Mouse (Mus musculus) spleen, adult 18-20 months (tissue): ENCODE data around the gene Arhgef17.

Experiments used
- DNase-seq, 2 experiments: peaks; one replicate each; pipeline ENCODE4 v3.0.0; 2022; ENCODE audit warnings: mixed read lengths in 2 of 2

Arhgef17 gene

DNA sequence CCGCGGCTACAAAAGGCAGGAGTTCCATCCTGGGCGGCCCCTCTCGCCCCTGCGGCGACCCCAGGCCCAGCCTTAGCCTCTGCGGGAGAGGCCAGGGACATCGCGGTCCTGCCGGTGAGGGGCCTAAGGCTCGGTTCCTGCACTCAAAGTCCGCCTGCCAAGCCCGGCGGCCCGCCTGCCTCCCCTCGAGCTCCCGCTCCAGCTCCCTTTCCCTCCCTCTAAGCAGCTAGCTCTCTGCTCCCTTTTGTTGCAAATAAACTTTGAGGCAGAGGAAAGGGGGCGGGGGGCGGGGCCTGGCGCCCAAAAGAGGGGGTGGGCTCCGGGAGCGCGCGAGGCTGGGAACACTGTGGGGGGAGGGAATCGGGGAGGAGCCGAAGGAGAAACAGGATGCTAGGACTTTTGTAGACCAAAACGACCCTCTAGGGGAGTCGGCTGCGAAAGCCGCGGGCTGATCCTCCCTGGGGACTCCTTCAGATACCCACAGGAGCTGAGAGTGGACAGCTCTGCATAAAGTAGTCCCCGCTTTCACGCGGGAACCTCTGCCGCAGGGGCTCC, at the start of gene Arhgef17:
Arhgef17 (minus strand) TSS at position 182 of the 555 bp plus-strand sequence.
- DNase-seq, result peak in 1 of 2 experiments; percentile 16

DNA sequence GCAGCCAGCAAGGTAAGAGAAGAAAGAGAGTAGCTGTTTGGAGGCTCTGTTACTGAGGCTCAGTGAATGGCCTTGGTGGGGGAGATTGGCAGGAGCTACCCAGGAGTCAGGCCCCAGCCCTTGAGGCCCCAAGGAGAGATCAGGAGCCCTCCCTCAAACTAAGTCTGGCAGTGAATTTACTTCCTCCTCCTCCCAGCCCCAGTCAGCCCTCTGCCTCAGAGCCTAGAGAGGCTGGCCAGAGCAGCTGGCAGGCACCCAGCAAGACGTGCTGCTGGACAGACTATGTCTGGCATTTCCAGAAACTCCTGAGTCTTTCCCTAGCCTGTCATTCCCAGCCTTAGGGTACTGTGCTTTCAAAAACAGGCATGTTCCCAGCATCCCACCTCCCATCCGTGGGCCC, 47.3 kb upstream of the Arhgef17 start:
- DNase-seq, result no peak

DNA sequence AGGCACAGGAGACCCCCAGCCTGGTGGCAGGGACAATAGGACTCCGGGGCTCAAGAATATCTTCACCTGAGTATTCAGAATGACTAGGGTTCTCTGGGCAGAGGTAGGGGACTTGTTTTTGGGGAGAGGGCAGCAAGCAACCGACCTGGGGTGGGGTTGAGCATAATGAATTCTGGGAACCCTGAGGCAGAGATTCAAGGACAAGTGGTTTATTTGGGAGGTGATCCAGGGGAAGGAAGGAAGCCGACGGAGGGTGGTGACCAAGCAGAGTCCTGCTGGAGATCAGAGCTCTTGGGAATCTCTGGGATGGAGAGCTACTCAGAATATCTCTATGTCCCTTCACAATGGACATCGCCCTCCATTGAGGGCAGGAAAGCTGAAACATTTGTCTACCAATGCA, 46.3 kb upstream of the Arhgef17 start:
- DNase-seq, result no peak

DNA sequence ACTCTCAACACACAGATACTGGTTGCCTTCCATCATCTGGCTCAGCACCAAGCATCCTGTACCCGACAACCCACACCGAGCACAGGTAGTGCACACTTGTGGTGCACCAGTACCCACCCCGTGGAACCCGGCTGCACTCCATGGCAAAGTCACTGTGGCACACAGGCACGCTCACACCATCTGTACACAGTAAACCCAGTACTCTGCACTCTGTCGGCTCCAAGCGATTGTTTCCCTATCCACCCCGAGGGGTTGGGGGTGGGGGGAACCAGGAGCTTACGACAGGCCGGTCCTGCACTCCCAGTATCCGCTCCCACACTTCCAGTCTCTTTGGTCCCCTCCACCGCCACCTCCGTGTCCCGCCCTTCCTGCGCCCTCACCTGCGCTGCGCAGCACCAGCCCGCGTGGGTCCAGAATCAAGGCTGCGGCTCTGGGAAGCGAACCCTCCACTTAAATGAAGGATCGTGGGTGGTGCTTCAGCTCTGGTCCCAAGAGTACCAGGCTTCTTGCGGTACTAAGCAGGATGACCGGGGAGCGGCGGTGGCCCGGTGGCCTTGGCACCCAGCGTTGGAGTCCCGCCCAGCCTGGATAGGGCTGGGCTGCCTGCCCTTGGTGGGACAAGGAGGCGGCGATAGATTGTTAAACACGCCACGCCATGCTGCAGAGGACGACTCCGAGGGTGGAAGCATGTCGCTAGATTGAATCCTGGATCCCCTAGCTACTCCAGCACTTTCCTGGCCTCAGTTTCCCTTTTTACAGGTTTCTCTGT, 42.4 kb upstream of the Arhgef17 start, which contains the start of gene P2ry6:
P2ry6 (minus strand) TSS at position 515 of the 769 bp plus-strand sequence.
- DNase-seq, result no peak

DNA sequence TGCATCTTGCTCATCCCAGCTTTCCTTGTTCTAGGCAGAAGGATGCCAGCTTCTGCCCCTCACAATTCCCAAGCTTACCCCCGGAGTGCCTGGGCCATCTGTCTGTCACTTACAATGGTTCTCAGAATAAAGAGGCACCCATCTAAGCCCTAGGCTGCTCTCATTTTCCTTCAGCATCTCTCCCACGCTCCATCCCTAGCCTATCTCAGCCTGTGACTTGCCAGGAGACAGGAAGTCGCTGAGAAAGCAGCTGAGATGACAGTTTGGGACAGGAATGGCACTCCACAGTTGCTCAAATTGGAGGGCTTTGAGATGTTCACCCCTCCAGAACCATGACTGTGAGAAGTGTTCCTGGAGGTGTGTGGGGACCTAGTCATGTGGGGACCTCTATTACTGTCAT, 41.0 kb upstream of the Arhgef17 start:
- DNase-seq, result no peak

DNA sequence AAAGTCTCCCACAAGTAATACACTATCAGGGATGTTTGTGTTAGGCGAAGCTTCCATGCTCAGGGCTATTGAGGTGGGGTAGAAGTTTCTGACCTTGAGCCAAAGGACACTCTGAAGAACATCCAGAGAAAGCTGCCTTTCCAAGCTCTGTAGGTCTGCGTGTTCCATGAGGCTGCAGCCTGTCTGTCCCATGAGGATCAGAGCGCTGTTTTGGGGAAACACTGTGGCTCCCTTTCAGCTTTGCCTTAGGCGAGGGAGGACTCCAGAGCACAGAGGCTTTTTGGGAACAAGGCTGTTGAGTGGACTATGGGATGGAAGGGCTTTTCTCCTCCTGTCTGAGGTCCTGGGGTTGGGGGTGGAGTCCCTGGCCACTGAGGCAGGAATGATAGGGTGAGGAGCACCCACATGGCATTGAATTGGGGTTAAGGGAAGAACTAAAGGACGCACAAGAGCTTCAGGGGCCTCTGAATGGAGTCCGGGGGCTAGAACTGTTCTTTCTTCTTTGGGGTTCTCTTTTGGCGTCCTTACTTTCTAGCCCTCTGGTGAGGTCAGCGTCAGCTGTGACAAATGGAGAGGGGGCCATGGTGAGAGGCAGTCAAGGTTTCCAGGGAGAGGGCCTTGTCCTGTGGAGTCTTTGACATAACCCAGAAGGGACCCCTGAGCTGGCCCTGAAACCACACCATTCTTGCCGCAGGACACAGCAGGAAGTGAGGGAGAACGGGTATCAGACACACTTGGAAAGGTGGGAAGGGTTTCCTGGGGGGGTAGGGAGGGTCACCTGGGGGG, 37.2 kb upstream of the Arhgef17 start:
- no peak for DNase-seq

DNA sequence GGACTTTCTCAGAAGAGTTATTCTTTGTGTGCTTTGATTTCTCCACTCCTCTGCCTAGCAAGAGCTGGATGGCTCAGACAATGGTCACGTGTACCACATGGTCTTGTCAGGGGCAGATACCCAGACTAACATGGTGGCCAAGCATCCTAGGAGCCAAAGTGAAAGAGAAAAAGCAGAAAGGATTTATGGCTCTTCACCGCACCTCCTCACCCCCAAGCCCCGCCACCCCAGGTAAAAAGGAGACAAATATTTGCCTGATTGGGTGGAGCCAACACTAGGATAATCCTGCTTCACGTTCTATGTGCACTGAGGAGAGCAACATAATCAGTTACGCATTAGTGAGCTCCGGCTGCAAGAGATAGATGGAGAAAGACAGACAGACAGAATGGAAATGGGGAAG, 36.5 kb upstream of the Arhgef17 start:
- no peak for DNase-seq

DNA sequence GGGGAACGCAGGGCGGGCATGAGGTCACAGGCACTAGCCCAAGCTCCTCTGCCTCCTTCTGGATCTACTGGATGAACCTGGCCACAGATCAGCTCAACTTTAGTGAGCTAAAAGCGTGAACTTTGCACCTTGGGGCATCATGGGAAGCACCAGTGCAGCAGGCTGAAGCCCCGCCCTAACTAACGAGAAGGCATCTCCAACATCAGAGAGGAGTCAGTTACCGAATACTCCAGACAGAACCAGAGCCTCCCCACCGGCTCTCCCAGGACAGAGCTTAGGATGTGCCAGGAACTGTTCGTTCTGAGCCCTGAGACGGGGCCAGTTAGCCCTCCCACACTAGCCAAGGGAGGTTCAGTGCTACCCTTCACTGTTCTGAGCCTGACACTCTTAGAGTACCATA, 35.9 kb upstream of the Arhgef17 start:
- DNase-seq, result no peak

DNA sequence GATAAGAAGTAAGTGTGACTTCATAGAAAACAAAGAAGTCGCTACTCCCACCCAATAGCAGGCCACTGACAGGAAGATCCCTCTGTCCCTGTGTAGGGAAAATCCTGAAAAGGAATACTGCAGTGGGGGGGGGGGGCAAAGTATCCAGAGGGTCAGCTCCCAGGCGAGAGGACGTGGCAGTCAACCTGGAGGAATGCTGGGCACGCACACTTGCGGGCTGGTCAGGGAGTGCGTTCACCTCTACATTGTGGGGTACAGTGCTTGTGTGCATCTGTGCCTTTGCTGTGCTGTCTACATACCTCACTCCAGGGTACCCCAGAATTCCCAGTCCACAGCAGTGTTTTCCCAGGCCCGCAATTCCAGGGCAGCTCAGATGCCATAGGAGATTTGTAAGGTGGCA, 34.1 kb upstream of the Arhgef17 start:
- DNase-seq, result no peak

DNA sequence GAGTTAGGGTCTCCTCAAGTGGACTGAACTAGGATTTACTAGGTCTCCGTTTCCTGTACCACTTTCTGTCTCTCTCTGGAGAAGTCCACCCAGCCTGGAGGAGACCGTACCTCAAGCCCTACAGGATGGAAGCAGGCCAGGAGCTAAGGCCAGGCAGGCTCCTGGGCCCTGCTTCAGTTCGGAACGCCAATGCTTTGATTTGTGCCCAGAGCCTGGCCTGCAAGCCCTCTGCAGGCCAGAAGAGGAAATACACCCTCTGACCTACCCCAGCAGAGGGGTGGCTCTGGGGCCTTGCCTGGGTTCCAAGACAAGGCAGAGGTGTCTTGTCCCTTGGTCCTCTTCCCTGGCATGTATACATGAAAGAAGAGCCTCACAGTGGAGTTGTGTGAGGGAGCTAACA, 33.2 kb upstream of the Arhgef17 start:
- no peak for DNase-seq

DNA sequence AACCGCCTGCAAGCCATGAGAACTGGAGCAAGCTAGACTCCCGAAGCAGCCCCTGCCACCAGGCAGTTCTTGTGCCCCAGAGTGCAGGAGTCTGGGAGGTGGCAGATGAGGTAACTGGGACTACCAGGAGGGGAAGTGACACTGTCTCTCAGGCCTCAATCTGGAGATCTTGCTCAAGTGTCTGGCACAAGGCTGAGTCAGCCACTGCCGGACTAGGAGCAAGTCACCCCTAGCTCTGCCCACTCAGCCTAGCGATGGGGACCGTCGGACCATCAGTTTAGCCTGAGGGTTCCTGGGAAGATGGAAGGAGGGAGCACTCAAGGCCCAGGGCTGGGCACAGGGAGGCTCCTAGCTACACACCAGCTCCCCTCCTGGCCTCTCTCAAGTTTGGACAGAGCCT, 32.3 kb upstream of the Arhgef17 start:
- DNase-seq, result no peak

DNA sequence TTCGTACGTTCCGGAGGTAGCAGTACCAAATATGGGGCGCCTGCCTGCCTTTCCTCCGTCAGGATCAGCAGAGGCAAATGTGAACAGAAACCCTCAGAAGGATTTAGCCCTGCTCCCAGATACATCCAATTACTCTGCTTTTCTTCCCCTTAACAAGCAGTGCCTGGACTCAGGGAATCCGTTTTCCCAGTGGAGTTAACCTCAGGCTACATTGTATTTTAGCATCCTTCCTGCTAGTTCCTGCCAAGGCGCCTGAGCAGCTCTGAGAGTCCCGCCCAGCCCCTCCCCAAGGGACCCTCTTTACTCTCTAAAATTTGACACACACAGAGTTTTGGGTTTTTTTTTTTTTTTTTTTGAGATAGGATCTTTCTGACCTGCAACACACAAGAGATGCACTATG, 31.5 kb upstream of the Arhgef17 start:
- DNase-seq, result no peak

DNA sequence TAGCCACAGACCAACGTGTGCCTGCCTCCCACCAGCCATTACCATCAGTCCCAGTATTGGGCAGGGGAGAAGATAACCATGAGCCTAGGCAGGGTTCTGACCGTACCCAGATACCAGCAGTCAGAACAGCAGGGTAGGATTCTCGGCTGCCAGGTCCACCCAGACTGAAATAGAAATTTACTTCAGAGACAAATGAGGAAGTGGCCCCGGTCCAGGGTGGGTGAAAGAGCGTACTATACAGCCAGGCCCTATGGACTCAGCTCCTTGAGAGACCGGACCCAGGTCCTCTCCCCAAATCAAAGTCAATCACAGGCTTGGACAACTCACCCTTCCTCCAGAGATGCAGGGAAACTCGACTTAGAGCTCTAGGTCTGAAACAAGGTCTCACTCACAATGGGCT, 29.2 kb upstream of the Arhgef17 start:
- no peak for DNase-seq

DNA sequence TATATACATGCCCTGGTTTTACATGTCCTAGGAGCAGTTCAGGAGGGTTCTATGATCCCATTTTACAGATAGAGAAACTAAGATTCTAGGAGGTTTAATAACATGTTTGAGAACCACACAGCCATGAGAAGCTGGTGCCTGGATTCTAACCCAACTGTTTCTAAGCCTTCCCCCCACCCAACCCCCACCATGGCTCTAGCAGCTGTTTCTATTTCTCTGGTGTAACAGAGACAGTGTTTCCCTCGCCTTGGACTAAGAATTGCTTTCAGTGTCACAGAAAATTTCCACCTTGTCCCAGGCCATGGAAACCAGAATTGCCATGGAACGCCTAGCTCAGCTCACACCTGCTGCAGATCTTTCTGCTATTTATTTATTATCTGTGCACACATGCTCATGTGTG, 28.6 kb upstream of the Arhgef17 start:
- DNase-seq, result no peak

DNA sequence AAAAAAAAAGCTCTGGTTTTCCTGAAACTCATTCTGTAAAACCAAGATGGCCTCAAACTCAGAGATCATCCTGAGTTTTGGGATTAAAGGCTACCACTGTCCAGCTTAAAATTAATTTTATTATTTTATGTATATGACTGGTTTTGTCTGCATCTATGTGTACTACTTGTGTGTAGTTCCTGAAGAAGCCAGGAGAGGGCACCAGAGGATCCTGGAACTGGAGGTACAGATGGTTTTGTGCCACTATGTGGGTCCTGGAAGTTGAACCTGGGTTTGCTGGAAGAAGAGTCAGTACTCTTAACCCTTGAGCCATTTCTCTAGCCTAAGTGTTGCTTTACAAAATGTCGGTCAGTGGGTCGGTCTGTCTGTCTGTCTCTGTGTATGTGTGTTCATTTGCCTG, 26.5 kb upstream of the Arhgef17 start:
- DNase-seq, result no peak

DNA sequence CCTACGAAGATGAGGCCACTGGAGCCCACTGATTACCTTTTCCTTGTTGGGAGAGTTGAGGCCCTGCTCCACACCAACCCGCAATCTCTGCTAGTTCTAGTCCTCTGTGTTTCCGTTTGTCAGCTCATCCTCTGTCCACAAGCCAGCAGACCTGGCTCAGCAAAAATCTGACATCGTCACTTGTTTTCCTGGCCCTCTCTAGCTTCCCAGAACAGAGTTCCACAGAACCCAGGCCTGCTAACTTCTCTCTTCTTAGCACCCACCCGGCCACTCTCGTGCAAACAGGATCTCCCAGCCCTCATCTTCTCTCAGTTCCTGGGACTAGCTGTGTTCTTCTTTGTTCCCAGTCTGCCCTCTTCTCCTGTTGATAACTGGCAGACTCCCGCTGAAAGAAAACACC, 20.8 kb upstream of the Arhgef17 start:
- DNase-seq, result no peak

DNA sequence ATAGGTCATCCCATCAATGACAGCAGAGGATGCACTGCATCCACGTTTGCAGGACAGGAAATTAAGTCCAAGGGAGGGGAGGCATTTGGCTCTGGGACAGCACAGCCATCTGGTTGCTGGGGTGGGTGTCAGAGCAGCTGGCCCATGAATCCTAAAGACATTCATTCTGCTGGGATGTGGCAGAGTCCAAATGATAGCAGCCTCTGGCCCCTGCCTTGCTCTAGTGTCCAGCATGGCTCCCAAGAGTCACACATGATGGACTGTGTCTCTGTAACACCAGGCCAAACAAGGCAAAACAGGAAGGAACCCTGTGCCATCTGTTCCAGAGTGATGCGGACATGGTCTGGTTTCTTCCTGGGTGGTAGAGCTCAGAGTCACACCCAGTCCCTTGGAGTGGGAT, 20.0 kb upstream of the Arhgef17 start:
- no peak for DNase-seq

DNA sequence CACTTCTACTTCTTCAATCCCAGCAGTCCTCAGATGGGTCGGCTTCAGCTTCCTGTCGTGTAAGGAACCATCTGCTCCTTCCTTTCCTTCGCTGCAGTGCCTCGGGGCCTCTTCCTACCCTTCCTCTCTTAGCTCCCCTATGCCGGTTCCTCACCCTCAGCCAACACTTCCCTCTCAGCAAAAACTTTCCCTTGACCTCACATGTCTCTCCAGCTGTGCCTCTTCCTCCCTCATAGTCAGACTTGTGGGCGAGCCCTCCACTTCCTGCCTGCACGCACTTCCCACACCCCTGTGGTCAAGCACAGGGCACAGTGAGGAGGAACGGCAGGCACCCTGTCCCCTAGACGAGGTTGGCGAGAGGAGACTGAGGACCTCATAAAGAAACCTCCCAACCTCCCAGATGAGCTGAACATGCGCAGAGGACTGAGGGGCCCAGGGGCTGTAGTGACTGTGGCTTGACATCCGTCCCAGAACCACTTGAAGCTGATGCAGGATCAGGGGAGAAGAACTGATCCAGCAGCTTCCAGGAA, 18.6 kb upstream of the Arhgef17 start:
- DNase-seq, result peak; percentile 26 to 37

DNA sequence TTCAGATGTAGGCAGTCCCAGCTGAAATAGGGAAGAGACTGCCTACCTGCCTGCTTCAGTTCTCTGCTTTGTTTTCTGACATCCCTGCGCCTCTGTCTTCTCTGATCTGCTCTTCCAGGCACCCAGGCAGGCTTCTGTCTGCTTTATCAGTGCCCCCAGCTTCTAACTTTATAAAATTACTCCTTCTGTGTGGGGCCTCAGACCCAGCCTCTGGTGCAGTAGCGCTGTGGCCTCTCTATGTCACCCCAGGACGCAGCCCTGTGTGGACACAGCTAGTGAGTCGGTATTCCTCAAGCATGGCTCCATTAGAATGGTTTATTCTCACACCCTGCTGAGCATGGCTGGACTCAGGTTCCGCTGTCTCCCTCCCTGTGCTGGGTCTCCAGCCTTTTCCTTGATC, 18.1 kb upstream of the Arhgef17 start:
- DNase-seq, result no peak

DNA sequence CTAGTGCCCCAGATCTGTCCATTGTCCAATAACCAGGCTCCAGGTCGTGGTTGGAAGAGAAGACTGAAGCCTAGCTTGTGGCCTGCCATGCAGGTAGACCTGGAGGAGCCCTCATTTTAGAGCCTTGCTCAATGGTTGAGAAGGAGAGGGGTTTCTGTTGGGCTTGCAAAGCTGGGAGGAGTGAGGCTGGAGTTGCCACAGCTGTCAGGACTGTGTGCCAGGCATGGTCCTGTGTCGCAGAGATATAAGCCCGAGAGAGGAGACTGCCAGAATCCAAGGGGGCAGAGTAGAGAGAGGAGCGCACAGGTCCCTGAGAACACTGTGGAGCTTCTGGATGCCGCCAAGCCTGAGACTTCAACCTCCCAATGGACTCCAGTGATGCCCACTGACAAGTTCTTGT, 12.8 kb upstream of the Arhgef17 start:
- no peak for DNase-seq

DNA sequence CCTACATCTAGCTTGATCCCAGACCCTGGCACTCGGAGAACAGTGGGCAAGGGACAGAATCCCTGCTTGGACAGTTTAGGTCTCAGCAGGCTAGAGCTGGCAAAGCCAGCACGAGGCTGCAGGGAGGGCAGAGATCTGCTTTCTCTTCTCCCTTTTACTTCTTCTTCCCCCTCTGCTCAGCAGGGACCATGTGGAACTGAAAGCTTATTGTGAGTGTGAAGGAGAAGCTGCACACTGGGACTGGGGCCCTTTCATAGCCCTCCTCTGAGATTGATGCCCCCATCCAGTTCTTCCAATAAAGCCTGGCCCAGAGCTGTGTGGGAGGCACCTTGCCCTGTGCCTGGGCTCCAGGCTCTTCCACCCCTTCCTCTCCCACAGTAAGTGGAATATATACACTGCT, 12.4 kb upstream of the Arhgef17 start:
- DNase-seq, result peak in 1 of 2 experiments; percentile 16

DNA sequence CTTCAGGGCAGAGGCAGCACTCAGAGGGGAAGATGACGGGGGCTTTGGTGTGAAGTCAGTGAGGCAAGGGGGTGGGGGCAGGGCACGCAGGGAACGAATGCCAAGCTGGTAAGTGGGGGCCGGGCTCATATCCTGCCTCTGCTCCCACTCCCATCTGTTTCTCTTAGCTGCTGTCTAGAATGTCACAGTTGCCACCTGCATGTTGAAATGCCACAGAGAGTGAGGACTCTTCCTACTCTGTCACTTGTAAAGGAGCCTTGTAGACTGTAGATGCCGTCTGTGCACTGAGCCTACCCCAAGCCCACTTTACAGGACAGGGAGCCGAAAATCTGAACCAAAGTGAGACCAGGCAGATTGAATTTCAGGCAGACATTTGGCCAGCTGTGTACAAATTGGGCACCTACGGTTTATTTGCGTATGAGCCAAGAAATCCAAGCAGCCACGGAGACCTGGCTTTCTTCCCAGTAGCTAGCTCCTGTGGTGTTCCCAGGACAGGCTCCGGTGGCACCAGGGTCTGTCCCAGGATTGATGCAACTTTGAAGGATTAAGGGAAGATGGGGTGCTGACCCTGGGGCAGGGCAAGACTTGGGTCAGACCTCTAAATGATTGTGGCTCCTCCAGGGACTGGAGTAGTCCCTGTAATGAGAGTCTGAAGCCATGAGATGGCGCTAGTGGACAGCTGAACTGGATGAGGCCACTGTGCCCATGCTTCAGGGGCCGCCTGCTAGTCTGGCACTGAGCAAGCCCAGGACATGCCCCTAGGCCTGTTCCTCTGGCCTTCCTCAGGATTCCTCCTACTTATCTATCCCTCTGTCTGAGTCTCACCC, 11.1 kb upstream of the Arhgef17 start:
- DNase-seq, result peak in 1 of 2 experiments; percentile 31

DNA sequence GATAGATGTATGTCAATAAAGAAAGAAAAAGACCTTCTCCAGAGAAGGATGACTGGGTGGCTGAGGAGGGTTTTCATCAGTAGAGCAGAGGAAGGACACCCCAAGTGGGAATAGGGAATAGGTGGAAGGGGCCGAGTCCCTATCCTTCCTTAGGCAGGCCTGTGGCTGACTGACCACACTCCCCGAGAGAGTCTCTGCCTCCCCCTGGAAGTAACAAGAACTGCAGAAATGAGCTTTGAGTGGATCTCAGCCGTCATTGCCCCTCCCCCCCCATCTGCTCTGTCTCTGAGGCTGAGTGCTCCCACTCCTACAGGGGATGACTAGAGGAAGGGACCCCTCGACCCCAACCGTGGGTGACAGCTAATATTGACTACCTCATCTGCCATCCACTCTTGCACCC, 9.3 kb upstream of the Arhgef17 start:
- DNase-seq, result no peak
